Mouse (Mus musculus) right cerebral cortex, postnatal 25 days (tissue): ENCODE data around the gene Olfr1239.

ENCODE experiments used
- DNase-seq: peaks from one replicate; pipeline ENCODE4 v3.0.0; 2022

The Olfr1239 gene

DNA sequence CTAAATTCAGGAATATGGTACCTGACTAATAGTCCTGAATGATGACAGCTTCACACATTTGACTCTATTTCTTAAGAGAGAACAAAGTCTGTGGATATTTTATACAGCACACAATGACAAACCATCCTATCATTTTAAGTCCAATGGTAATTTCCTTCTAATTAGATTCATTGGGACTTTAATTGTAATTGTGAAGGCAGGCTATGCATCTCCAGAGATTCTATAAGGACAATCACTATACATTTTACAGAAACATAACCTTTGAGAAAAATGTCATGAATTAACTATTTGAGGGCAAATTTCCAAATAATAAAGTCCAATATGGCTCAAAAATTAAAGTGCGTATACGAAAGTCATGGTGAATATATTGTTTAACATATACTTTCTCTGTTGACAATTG lies at the start of gene Olfr1239:
Gene Olfr1239 (minus strand): TSS at position 101 of the 400 bp plus-strand sequence.
- DNase-seq, result no peak

DNA sequence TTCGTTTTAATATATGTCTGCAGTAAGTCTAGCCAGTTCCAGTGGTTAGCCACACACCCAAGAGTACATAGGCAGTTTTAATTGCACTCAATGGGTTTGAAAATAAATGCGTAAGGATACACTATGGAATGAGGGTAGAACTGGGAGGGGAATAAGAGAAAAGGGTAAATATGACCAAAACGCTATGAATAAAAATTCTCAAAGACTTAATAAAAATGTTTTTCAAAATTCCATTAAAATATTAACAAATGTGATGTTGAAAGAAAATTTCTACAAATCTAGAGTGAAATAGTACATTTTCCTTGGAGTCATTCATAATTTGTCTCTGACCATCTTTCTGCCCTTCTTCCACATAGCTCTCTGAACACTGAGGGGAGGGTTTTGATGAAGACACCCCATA lies 22.7 kb upstream of the Olfr1239 start, which contains the start of gene Olfr1240:
Gene Olfr1240 (minus strand): TSS at position 101 of the 400 bp plus-strand sequence.
- DNase-seq, result no peak

DNA sequence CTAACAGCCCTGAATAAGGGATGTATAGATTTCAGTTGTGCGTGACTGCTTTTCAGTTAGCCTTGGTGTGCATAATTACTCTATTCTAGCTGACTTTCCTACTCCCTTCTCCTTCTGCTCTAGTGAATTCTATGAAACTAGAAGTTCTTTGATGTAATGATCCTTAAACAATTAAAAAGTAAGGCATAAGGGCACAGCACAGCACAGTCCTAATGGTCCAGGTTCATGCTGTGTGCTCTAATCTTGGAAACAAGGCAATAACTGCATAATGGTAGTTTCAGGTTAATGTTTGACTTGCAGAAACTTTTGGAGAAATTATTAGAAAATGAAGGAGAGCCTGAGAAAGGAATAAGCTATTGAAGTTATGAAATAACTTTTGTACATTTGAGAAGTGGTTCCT lies 5.7 kb downstream of the Olfr1239 start:
- DNase-seq, result no peak

DNA sequence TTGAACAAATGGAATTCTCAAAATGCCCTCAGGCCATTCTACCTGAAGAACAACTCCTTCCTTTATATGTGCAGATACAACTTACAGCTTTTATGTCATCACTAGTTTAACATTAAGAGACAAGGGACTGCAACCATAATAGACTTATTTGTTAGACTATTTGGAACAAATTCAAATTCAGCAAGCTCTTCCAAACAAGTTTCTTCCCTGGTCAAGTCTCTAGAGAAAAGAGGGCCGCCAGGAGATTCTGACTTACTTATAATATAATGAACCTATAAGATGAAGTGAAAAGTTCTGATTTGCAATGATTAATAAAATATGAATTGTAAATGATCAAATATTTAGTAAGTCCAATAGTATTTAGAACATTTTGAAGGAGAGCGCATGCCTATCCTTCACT lies 10.6 kb downstream of the Olfr1239 start, which contains the start of gene Olfr1238:
Gene Olfr1238 (minus strand): TSS at position 101 of the 400 bp plus-strand sequence.
- no peak for DNase-seq

DNA sequence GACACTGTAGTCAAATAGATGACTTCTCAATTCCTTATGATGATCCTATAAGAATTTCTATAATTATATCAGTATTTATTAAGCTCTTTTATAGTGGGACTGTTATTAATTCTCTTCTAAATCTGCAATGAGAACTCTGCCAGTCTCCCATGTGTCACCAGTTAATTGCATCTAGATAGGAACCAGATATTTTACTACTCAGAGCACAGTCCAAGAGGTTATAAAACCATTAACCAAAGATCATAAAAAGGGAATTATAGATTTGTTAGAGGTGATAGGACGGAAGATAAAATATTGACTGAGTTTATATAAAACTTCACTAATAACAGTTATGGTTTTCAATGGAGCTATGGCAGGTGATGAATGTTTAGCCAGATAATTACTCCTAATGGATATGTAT lies 19.3 kb downstream of the Olfr1239 start:
- DNase-seq, result no peak
